Mouse (Mus musculus) midbrain, embryonic 15.5 days (tissue): Measurements from ENCODE around the gene Abhd15. TPM values are rescaled to one million over a fixed set of nuclear protein-coding genes. Genes with fewer than 3 reads are reported as not detected.

ENCODE experiments used
- ATAC-seq: fragments of 200-750 bp; cut with Nextera tagmentation; replicated peaks from 2 replicates; pipeline ENCODE4 v1.8.0; 2017; ENCODE audit warnings: moderate TSS enrichment
- H3K27ac ChIP-seq: fragments of 300-500 bp; sonication (generic); 2 replicates; pipeline ENCODE4 v1.5.1; 2015; ENCODE audit warnings: mild to moderate bottlenecking, inconsistent platforms
- H3K27me3 ChIP-seq: fragments of 300-500 bp; sonication (generic); replicated peaks from 2 replicates; pipeline ENCODE4 v1.6.1; 2015; ENCODE audit warnings: inconsistent platforms
- H3K36me3 ChIP-seq: fragments of 300-500 bp; sonication (generic); replicated peaks from 2 replicates; pipeline ENCODE4 v1.6.1; 2015; ENCODE audit warnings: inconsistent platforms
- H3K4me1 ChIP-seq: fragments of 300-500 bp; sonication (generic); 2 replicates; pipeline ENCODE4 v1.6.1; 2015; ENCODE audit warnings: inconsistent platforms
- H3K4me2 ChIP-seq: fragments of 300-500 bp; sonication (generic); 2 replicates; pipeline ENCODE4 v1.6.1; 2015; ENCODE audit warnings: inconsistent platforms, mild to moderate bottlenecking, moderate library complexity
- H3K4me3 ChIP-seq: fragments of 300-500 bp; sonication (generic); 2 replicates; pipeline ENCODE4 v1.5.1; 2015; ENCODE audit warnings: mild to moderate bottlenecking, inconsistent platforms
- H3K9ac ChIP-seq: fragments of 300-500 bp; sonication (generic); 2 replicates; pipeline ENCODE4 v1.6.1; 2015; ENCODE audit warnings: mild to moderate bottlenecking, inconsistent platforms
- H3K9me3 ChIP-seq: fragments of 300-500 bp; sonication (generic); 2 replicates; pipeline ENCODE4 v1.6.1; 2016; ENCODE audit warnings: inconsistent platforms
- WGBS: fragments of 180-500 bp; shearing (Covaris S2); methylation state at CpG from one replicate; pipeline ENCODE4 v1.1.7; 2015; ENCODE audit warnings: mixed read lengths; 5-methylcytosine and 5-hydroxymethylcytosine counted together
- polyA plus RNA-seq: library from polyadenylated mRNA; unstranded; fragments of >200 nt; fragmentation: Nextera tagmentation; extraction: Ambion mirVana; gene quantifications from 2 replicates; pipeline ENCODE4 v1.2.1, GENCODE M21; 2015

Abhd15 gene
- polyA plus RNA-seq, 1 experiment from 2014 or later, result 2.2 TPM

GRCm38 (mm10) chr11:77486798-77487197 is 28.1 kb upstream of the Abhd15 start:
- ATAC-seq, result no peak
- Histone ChIP-seq H3K36me3 (no peaks in the 10 kb centered on the region), H3K9me3 (no peaks in the 10 kb centered on the region), H3K27ac (peak overlapping the region; percentile 9), H3K9ac (peak overlapping the region; percentile 28; the same call in 1 of the 2 replicates), H3K27me3 (no peaks in the 10 kb centered on the region), H3K4me2 (peak overlapping the region; percentile 94), H3K4me1 (peaks cover 71% of the 10 kb centered on the region), H3K4me3 (peak overlapping the region; percentile 97)
- 40% methylated on average over 5 of the region's 5 CpGs for WGBS

GRCm38 (mm10) chr11:77488771-77489581 is 25.9 kb upstream of the Abhd15 start:
- peak overlapping the region; percentile 99 for H3K9ac ChIP-seq
- H3K4me2 ChIP-seq, result peak overlapping the region; percentile 94
- 2% methylated on average over 55 of the region's 55 CpGs for WGBS
- peak overlapping the region; percentile 97 for H3K4me3 ChIP-seq
- H3K27ac ChIP-seq, result peak overlapping the region; percentile 95
- no peak for ATAC-seq
- H3K27me3 ChIP-seq, result no peaks in the 10 kb centered on the region
- no peaks in the 10 kb centered on the region for H3K36me3 ChIP-seq
- no peaks in the 10 kb centered on the region for H3K9me3 ChIP-seq
- peaks cover 72% of the 10 kb centered on the region for H3K4me1 ChIP-seq

GRCm38 (mm10) chr11:77489591-77490235 is 25.2 kb upstream of the Abhd15 start, which contains the start of gene Ankrd13b:
Gene Ankrd13b, minus strand, starts transcription at chr11:77489678.
- H3K4me2 ChIP-seq, result peak within 1 kb of the TSS; percentile 94
- H3K9me3 ChIP-seq, result no peaks in the 10 kb centered on the region
- peaks cover 79% of the 10 kb centered on the region for H3K4me1 ChIP-seq
- WGBS, result under 1% methylated on average over 61 of the region's 87 CpGs
- H3K27me3 ChIP-seq, result no peaks in the 10 kb centered on the region
- peak within 1 kb of the TSS; percentile 95 for H3K27ac ChIP-seq
- no peaks in the 10 kb centered on the region for H3K36me3 ChIP-seq
- peak within 1 kb of the TSS; percentile 99 for H3K9ac ChIP-seq
- peak within 1 kb of the TSS; percentile 97 for H3K4me3 ChIP-seq
- peak; percentile 58 for ATAC-seq

- Histone ChIP-seq H3K36me3 (no peaks in the 10 kb centered on the region), H3K27ac (peak overlapping the region; percentile 95), H3K4me2 (peak overlapping the region; percentile 94), H3K9me3 (no peaks in the 10 kb centered on the region), H3K4me1 (peaks cover 80% of the 10 kb centered on the region), H3K9ac (peak overlapping the region; percentile 99), H3K4me3 (peak overlapping the region; percentile 97), H3K27me3 (no peaks in the 10 kb centered on the region)
- ATAC-seq, result no peak
- 67% methylated on average over 6 of the region's 6 CpGs for WGBS
These were observed 24.5 kb upstream of the Abhd15 start for GRCm38 (mm10) chr11:77490451-77490850.

- Histone ChIP-seq H3K4me1 (peaks cover 80% of the 10 kb centered on the region), H3K9ac (peak overlapping the region; percentile 41; the same call in 1 of the 2 replicates), H3K4me3 (peak overlapping the region; percentile 97), H3K4me2 (peak overlapping the region; percentile 94), H3K9me3 (no peaks in the 10 kb centered on the region), H3K36me3 (no peaks in the 10 kb centered on the region), H3K27ac (peak overlapping the region; percentile 95), H3K27me3 (no peaks in the 10 kb centered on the region)
- WGBS, result 0% methylated on average over 13 of the region's 13 CpGs
- peak; percentile 62 for ATAC-seq
These were observed 23.8 kb upstream of the Abhd15 start for GRCm38 (mm10) chr11:77491123-77491501.

- no peaks in the 10 kb centered on the region for H3K27me3 ChIP-seq
- H3K4me2 ChIP-seq, result peak overlapping the region; percentile 94
- peak overlapping the region; percentile 41 for H3K9ac ChIP-seq
- peak overlapping the region; percentile 97 for H3K4me3 ChIP-seq
- no peaks in the 10 kb centered on the region for H3K36me3 ChIP-seq
- H3K27ac ChIP-seq, result peak overlapping the region; percentile 95
- H3K4me1 ChIP-seq, result peaks cover 74% of the 10 kb centered on the region
- under 1% methylated on average over 23 of the region's 23 CpGs for WGBS
- no peaks in the 10 kb centered on the region for H3K9me3 ChIP-seq
- peak; percentile 28; the same call in 1 of the 2 replicates for ATAC-seq
These were observed 23.2 kb upstream of the Abhd15 start for GRCm38 (mm10) chr11:77491502-77492291.

- no peak for ATAC-seq
- H3K27ac ChIP-seq, result peak overlapping the region; percentile 95
- peaks cover 73% of the 10 kb centered on the region for H3K4me1 ChIP-seq
- under 1% methylated on average over 18 of the region's 18 CpGs for WGBS
- H3K27me3 ChIP-seq, result no peaks in the 10 kb centered on the region
- H3K36me3 ChIP-seq, result no peaks in the 10 kb centered on the region
- H3K4me2 ChIP-seq, result peak overlapping the region; percentile 94
- peak overlapping the region; percentile 97 for H3K9ac ChIP-seq
- no peaks in the 10 kb centered on the region for H3K9me3 ChIP-seq
- H3K4me3 ChIP-seq, result peak overlapping the region; percentile 97
These were observed 22.5 kb upstream of the Abhd15 start for GRCm38 (mm10) chr11:77492311-77492871.

GRCm38 (mm10) chr11:77492911-77493332 is 22.0 kb upstream of the Abhd15 start:
- H3K27me3 ChIP-seq, result no peaks in the 10 kb centered on the region
- H3K9me3 ChIP-seq, result no peaks in the 10 kb centered on the region
- 0% methylated on average over 30 of the region's 32 CpGs for WGBS
- peak overlapping the region; percentile 94 for H3K4me2 ChIP-seq
- peaks cover 71% of the 10 kb centered on the region for H3K4me1 ChIP-seq
- peak overlapping the region; percentile 95 for H3K27ac ChIP-seq
- no peaks in the 10 kb centered on the region for H3K36me3 ChIP-seq
- peak overlapping the region; percentile 97 for H3K4me3 ChIP-seq
- peak overlapping the region; percentile 97 for H3K9ac ChIP-seq
- peak; percentile 79 for ATAC-seq

GRCm38 (mm10) chr11:77493512-77494343 is 21.2 kb upstream of the Abhd15 start, which contains the start of gene Git1:
Gene Git1, plus strand, starts transcription at chr11:77493562.
- no peak for ATAC-seq
- peak within 1 kb of the TSS; percentile 97 for H3K4me3 ChIP-seq
- H3K4me2 ChIP-seq, result peak within 1 kb of the TSS; percentile 94
- H3K36me3 ChIP-seq, result no peaks in the 10 kb centered on the region
- 2% methylated on average over 48 of the region's 74 CpGs for WGBS
- peak within 1 kb of the TSS; percentile 97 for H3K9ac ChIP-seq
- H3K4me1 ChIP-seq, result peaks cover 71% of the 10 kb centered on the region
- no peaks in the 10 kb centered on the region for H3K27me3 ChIP-seq
- H3K9me3 ChIP-seq, result no peaks in the 10 kb centered on the region
- peak within 1 kb of the TSS; percentile 95 for H3K27ac ChIP-seq

GRCm38 (mm10) chr11:77494344-77494676 is 20.6 kb upstream of the Abhd15 start:
- no peaks in the 10 kb centered on the region for H3K27me3 ChIP-seq
- 37% methylated on average over 4 of the region's 4 CpGs for WGBS
- H3K9me3 ChIP-seq, result no peaks in the 10 kb centered on the region
- peak overlapping the region; percentile 94 for H3K4me2 ChIP-seq
- ATAC-seq, result no peak
- no peaks in the 10 kb centered on the region; the same call in 1 of the 2 replicates for H3K36me3 ChIP-seq
- H3K9ac ChIP-seq, result peak overlapping the region; percentile 97
- H3K4me1 ChIP-seq, result peaks cover 70% of the 10 kb centered on the region
- H3K4me3 ChIP-seq, result peak overlapping the region; percentile 97
- H3K27ac ChIP-seq, result peak overlapping the region; percentile 90

GRCm38 (mm10) chr11:77494782-77495181 is 20.1 kb upstream of the Abhd15 start:
- peak overlapping the region; percentile 97 for H3K4me3 ChIP-seq
- H3K36me3 ChIP-seq, result peaks cover 2% of the 10 kb centered on the region; the same call in 1 of the 2 replicates
- no peaks in the 10 kb centered on the region for H3K9me3 ChIP-seq
- peak overlapping the region; percentile 97 for H3K9ac ChIP-seq
- WGBS, result 68% methylated on average over 6 of the region's 6 CpGs
- H3K4me2 ChIP-seq, result peak overlapping the region; percentile 94
- ATAC-seq, result no peak
- H3K4me1 ChIP-seq, result peaks cover 70% of the 10 kb centered on the region
- H3K27ac ChIP-seq, result no peak overlapping the region
- H3K27me3 ChIP-seq, result no peaks in the 10 kb centered on the region
